ENCODE assay signal across 8 mouse cellular contexts in the genomic region with DNA sequence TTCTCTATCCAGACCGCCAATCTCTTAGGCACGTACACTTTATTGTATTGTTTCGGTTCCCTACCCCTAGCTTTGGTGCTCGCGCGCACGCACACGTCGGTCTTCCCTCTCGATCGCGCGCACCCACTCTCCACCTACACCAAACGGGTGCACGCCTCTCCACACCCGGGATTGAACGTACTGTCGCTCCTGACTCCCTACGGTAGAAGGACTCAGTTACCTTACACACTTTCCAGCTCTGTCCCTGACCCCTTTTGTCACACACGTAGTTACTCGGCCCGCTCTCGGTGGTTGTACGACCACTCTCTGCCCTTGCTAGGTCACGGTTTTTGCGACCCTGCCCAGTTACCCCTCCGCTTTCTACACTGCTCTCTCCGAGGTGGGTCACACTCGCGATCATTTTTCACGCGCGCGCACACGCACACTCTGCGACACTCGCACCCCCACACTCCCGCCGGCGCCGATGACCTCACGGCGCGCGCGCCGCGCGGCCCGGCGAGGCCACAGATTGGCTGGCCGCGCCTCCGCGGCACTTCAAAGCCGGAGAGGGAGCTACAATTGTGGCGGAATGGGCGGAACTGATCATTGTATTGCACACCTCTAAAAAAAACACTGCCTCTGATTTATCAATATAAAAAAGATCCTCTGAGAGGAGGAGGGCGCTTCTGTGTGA. TPM values are rescaled to one million over a fixed set of nuclear protein-coding genes. Genes with fewer than 3 reads are reported as not detected.
A peak's percentile ranks its signal among the peaks of the same experiment; 100 is the strongest.
DNase-seq lines count a peak whose midpoint lies in the region; ATAC-seq lines count a peak whose summit lies in the region.

No protein-coding gene starts in this region.

- peak overlapping the region; percentile 89 for H3K4me2 ChIP-seq in heart, embryonic 13.5 days
- H3K4me2 ChIP-seq in embryonic facial prominence, embryonic 12.5 days (replicated peaks), result peak overlapping the region; percentile 60

- H3K4me1 ChIP-seq in heart, embryonic 13.5 days, result peaks cover 36% of the 10 kb centered on the region
- H3K4me1 ChIP-seq in embryonic facial prominence, embryonic 12.5 days, result peaks cover 8% of the 10 kb centered on the region
- H3K4me1 ChIP-seq in megakaryocyte, embryonic 14.5 days, result peaks cover 47% of the 10 kb centered on the region

- ATAC-seq in heart, embryonic 13.5 days (ENCODE audit: extremely low read depth, insufficient number of reproducible peaks, low FRiP score, low TSS enrichment), result no peak
- ATAC-seq in embryonic facial prominence, embryonic 12.5 days (ENCODE audit: insufficient number of reproducible peaks, insufficient read depth, low FRiP score, low TSS enrichment), result peak; percentile 26; the same call in 1 of the 2 replicates
- ATAC-seq in inflammation-experienced regulatory T-cells, adult 6 months, result peak; percentile 49

- DNase-seq in heart, postnatal 10 days, result no peak
- DNase-seq in ES-CJ7 (ENCODE audit: low read depth, low spot score), result peak; percentile 75
- DNase-seq in testis, postnatal 10 days (ENCODE audit: low spot score), result peak; percentile 57
- no peak for DNase-seq in layer of hippocampus, adult 9-10 months (ENCODE audit: low spot score)

- H3K9me3 ChIP-seq in heart, embryonic 13.5 days, result no peaks in the 10 kb centered on the region
- H3K9me3 ChIP-seq in embryonic facial prominence, embryonic 12.5 days, result no peaks in the 10 kb centered on the region
- H3K9me3 ChIP-seq in megakaryocyte, embryonic 14.5 days, result peaks cover 13% of the 10 kb centered on the region

- intact Hi-C loops in heart, postnatal 10 days (cut with DNase I), result no loop called here

- no peak overlapping the region for H3K27ac ChIP-seq in heart, embryonic 13.5 days (replicated peaks)
- H3K27ac ChIP-seq in embryonic facial prominence, embryonic 12.5 days, result no peak overlapping the region

- no peaks in the 10 kb centered on the region for H3K36me3 ChIP-seq in heart, embryonic 13.5 days
- H3K36me3 ChIP-seq in embryonic facial prominence, embryonic 12.5 days, result no peaks in the 10 kb centered on the region
- H3K36me3 ChIP-seq in megakaryocyte, embryonic 14.5 days (replicated peaks; ENCODE audit: low read length), result no peaks in the 10 kb centered on the region

- H3K27me3 ChIP-seq in heart, embryonic 13.5 days (replicated peaks), result peaks cover 93% of the 10 kb centered on the region
- peaks cover 67% of the 10 kb centered on the region for H3K27me3 ChIP-seq in embryonic facial prominence, embryonic 12.5 days
- peaks cover 92% of the 10 kb centered on the region for H3K27me3 ChIP-seq in megakaryocyte, embryonic 14.5 days (replicated peaks)

- peak overlapping the region; percentile 69 for H3K9ac ChIP-seq in heart, embryonic 13.5 days
- peak overlapping the region; percentile 24; the same call in 1 of the 2 replicates for H3K9ac ChIP-seq in embryonic facial prominence, embryonic 12.5 days

- WGBS in heart, embryonic 13.5 days, result under 1% methylated on average over 59 of the region's 59 CpGs
- under 1% methylated on average over 59 of the region's 59 CpGs for WGBS in embryonic facial prominence, embryonic 12.5 days

- peak overlapping the region; percentile 60 for H3K4me3 ChIP-seq in heart, embryonic 13.5 days
- H3K4me3 ChIP-seq in embryonic facial prominence, embryonic 12.5 days, result peak overlapping the region; percentile 37
- H3K4me3 ChIP-seq in megakaryocyte, embryonic 14.5 days (replicated peaks), result peak overlapping the region; percentile 91

RNA-seq across cellular contexts. Expression of a gene that starts 0.7 kb away (rescaled TPM):
- 0.03 TPM in 1 of 2 replicates, not detected in the other for polyA plus RNA-seq in heart, embryonic 13.5 days (2015; fragmentation: Nextera tagmentation; extraction: Ambion mirVana)
- total RNA-seq in heart, postnatal 10 days (2021), result not detected
- polyA plus RNA-seq in embryonic facial prominence, embryonic 12.5 days (2016; fragmentation: Nextera tagmentation; extraction: Ambion mirVana), result 5.1 and 5.8 TPM in 2 replicates
- not detected for polyA plus RNA-seq in inflammation-experienced regulatory T-cells, adult 6 months (2017; shearing (Covaris generic))
- not detected in 2 replicates for polyA plus RNA-seq in megakaryocyte, embryonic 14.5 days (2012; ENCODE audit: insufficient read depth, low replicate concordance)

Comparison
In these comparisons a context has a peak if more than half of its experiments do, and no peak if none do; other contexts are left out.
1. H3K4me3 ChIP-seq: peak in every context shown above with its lines; median percentile 91 in megakaryocyte, embryonic 14.5 days; 60 in heart, embryonic 13.5 days; 37 in embryonic facial prominence, embryonic 12.5 days.
2. DNase-seq: peak in ES-CJ7 (single experiment) and testis, postnatal 10 days (single experiment); none in heart, postnatal 10 days (0 of 2) and layer of hippocampus, adult 9-10 months (single experiment).